In the genomic region with DNA sequence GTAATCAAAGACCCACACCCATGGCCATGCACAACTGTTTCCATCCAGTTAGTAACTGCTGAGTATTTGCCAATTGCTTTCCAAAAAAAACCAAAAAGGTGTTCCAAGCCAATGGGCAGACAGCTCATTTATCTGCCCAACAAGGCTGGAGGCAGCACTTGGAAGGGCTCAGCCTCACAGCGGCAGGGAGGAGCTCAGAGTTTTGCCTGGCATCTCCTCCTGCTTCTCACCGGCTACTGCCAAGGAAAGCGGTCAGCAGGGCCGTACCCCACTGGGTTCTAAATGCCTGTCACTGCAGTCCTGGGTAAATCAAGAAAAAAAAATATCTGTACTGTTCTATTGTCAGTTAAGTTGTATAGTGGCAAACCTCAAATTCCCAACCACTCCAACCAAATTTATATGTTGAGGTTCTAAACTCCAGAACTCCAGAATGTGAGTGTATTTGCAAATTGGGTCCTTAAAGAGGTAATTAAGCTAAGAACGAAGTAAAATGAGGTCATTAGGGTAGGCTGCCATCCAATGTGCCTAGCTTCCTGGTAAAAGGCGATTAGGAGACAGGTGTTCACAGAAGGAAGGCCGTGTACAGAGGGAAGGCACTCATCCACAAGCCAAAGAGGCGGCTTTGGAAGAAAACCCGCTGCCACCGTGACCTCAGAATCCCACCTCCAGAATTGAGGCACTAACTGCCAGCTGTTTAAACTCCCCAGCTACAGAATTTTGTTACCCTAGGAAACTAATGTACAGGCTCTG, we compare ENCODE assay signal across 23 mouse cellular contexts.
DNase-seq lines count a peak whose midpoint lies in the region; ATAC-seq and TF ChIP-seq lines count a peak whose summit lies in the region.
"Had no signal": no experiment of that assay in that cellular context is flagged by ENCODE, and none has a peak within 500 bp of the region (broad histone marks: within the 10 kb centered on the region; RNA-seq: fewer than 3 reads in every experiment).

No protein-coding gene starts in this region.

- no peak overlapping the region for H3K4me2 ChIP-seq in hindbrain, postnatal 0 days (ENCODE audit: low read depth, low read length)
- H3K4me2 ChIP-seq in hindbrain, embryonic 14.5 days (replicated peaks): no peak overlapping the region
- H3K4me2 ChIP-seq: heart, embryonic 13.5 days; hindbrain, embryonic 13.5 days; intestine, embryonic 15.5 days; kidney, embryonic 15.5 days; neural tube, embryonic 15.5 days had no signal

- 53% methylated on average over 10 of the region's 10 CpGs for WGBS in hindbrain, postnatal 0 days
- 74% methylated on average over 10 of the region's 10 CpGs for WGBS in hindbrain, embryonic 14.5 days
- 10% methylated on average over 10 of the region's 10 CpGs for WGBS in cerebellum, adult 2 months

- intact Hi-C loops in heart, postnatal 10 days (cut with DNase I): no loop called here

- TF ChIP-seq CTCF in hindbrain, postnatal 0 days (IDR thresholded peaks at IDR 0.05; ENCODE audit: low read depth): no peak
- no peak for TF ChIP-seq CTCF in cerebellum, adult 2 months (IDR thresholded peaks at IDR 0.05; ENCODE audit: borderline replicate concordance, insufficient read depth, low read depth, low read length)

- DNase-seq in hindbrain, postnatal 0 days (ENCODE audit: low spot score): peak; percentile 72
- DNase-seq in hindbrain, embryonic 14.5 days (ENCODE audit: low spot score): no peak
- peak; percentile 88 for DNase-seq in brain, adult 2 months (ENCODE audit: low read depth, low spot score)
- DNase-seq in cerebellum, adult 2 months: peak; percentile 78 to 90
- DNase-seq in cerebellum, postnatal 25 days: peak; percentile 79 to 85
- no peak for DNase-seq in retina, postnatal 1 day
- no peak for DNase-seq in lung, postnatal 36 days
- DNase-seq in heart, postnatal 10 days: no peak
- DNase-seq: adrenal gland, postnatal 36 days; forebrain, postnatal 0 days; gastrocnemius, postnatal 25 days; liver, postnatal 0 days; thymus, adult 2 months had no signal

- H3K4me3 ChIP-seq in hindbrain, postnatal 0 days (ENCODE audit: low read length): no peak overlapping the region
- no peak overlapping the region for H3K4me3 ChIP-seq in hindbrain, embryonic 14.5 days (replicated peaks; ENCODE audit: low read length)
- H3K4me3 ChIP-seq in cerebellum, adult 2 months (replicated peaks; ENCODE audit: insufficient read depth, low read depth, low read length): no peak overlapping the region
- H3K4me3 ChIP-seq: embryonic facial prominence, embryonic 10.5 days; forebrain, embryonic 10.5 days; heart, embryonic 13.5 days; hindbrain, embryonic 13.5 days; intestine, embryonic 15.5 days; kidney, embryonic 15.5 days; midbrain, embryonic 10.5 days; neural tube, embryonic 15.5 days had no signal

- no peak for TF ChIP-seq POLR2A in cerebellum, adult 2 months (IDR thresholded peaks at IDR 0.05; ENCODE audit: borderline replicate concordance, insufficient read depth, low read length)

- H3K36me3 ChIP-seq in hindbrain, postnatal 0 days (ENCODE audit: insufficient read depth, low read length): no peaks in the 10 kb centered on the region
- H3K36me3 ChIP-seq in hindbrain, embryonic 14.5 days (replicated peaks; ENCODE audit: control insufficient read depth, insufficient read depth): no peaks in the 10 kb centered on the region
- H3K36me3 ChIP-seq: embryonic facial prominence, embryonic 10.5 days; forebrain, embryonic 10.5 days; heart, embryonic 13.5 days; hindbrain, embryonic 13.5 days; intestine, embryonic 15.5 days; kidney, embryonic 15.5 days; midbrain, embryonic 10.5 days; neural tube, embryonic 15.5 days had no signal

- no peaks in the 10 kb centered on the region for H3K9me3 ChIP-seq in hindbrain, postnatal 0 days (ENCODE audit: low read length)
- H3K9me3 ChIP-seq in hindbrain, embryonic 14.5 days (ENCODE audit: control insufficient read depth, low read length): no peaks in the 10 kb centered on the region
- H3K9me3 ChIP-seq: embryonic facial prominence, embryonic 10.5 days; forebrain, embryonic 10.5 days; heart, embryonic 13.5 days; hindbrain, embryonic 13.5 days; intestine, embryonic 15.5 days; kidney, embryonic 15.5 days; midbrain, embryonic 10.5 days; neural tube, embryonic 15.5 days had no signal

- peaks cover 10% of the 10 kb centered on the region; the same call in 1 of the 2 replicates for H3K4me1 ChIP-seq in hindbrain, postnatal 0 days (ENCODE audit: insufficient read depth, low read length)
- H3K4me1 ChIP-seq in hindbrain, embryonic 14.5 days (replicated peaks; ENCODE audit: control insufficient read depth, insufficient read depth, low read length): peaks cover 15% of the 10 kb centered on the region
- peaks cover 19% of the 10 kb centered on the region for H3K4me1 ChIP-seq in cerebellum, adult 2 months (ENCODE audit: control insufficient read depth, insufficient read depth, low read length)
- H3K4me1 ChIP-seq: intestine, embryonic 15.5 days; kidney, embryonic 15.5 days had no signal

- ATAC-seq in hindbrain, postnatal 0 days: 0 out of 2 replicates have a peak, but pooled peaks have one; percentile 42
- no peak for ATAC-seq in hindbrain, embryonic 14.5 days (ENCODE audit: low FRiP score)
- ATAC-seq: forebrain, postnatal 0 days; intestine, embryonic 15.5 days; liver, postnatal 0 days; lung, postnatal 0 days had no signal

- H3K9ac ChIP-seq in hindbrain, postnatal 0 days (replicated peaks; ENCODE audit: low read length): no peak overlapping the region
- no peak overlapping the region for H3K9ac ChIP-seq in hindbrain, embryonic 14.5 days
- H3K9ac ChIP-seq: forebrain, postnatal 0 days; heart, embryonic 13.5 days; hindbrain, embryonic 13.5 days; intestine, embryonic 15.5 days; kidney, embryonic 15.5 days; liver, postnatal 0 days; neural tube, embryonic 15.5 days had no signal

- H3K27ac ChIP-seq in hindbrain, postnatal 0 days: no peak overlapping the region
- H3K27ac ChIP-seq in hindbrain, embryonic 14.5 days: no peak overlapping the region
- H3K27ac ChIP-seq in cerebellum, adult 2 months (ENCODE audit: insufficient read depth, low read length): no peak overlapping the region
- H3K27ac ChIP-seq: embryonic facial prominence, embryonic 10.5 days; forebrain, embryonic 10.5 days; heart, embryonic 13.5 days; hindbrain, embryonic 13.5 days; intestine, embryonic 15.5 days; kidney, embryonic 15.5 days; midbrain, embryonic 10.5 days; neural tube, embryonic 15.5 days; stomach, postnatal 0 days had no signal

- H3K27me3 ChIP-seq in hindbrain, postnatal 0 days (ENCODE audit: insufficient read depth, low read length): no peaks in the 10 kb centered on the region
- no peaks in the 10 kb centered on the region for H3K27me3 ChIP-seq in hindbrain, embryonic 14.5 days (ENCODE audit: control insufficient read depth, insufficient read depth, low read length)
- H3K27me3 ChIP-seq in cerebellum, adult 2 months (ENCODE audit: control insufficient read depth, insufficient read depth, low read length): peaks cover 2% of the 10 kb centered on the region; the same call in 1 of the 2 replicates
- H3K27me3 ChIP-seq: heart, embryonic 13.5 days; intestine, embryonic 15.5 days; kidney, embryonic 15.5 days; neural tube, embryonic 15.5 days had no signal

Comparison
In these comparisons a context has a peak if more than half of its experiments do, and no peak if none do; other contexts are left out.
1. DNase-seq: peak in hindbrain, postnatal 0 days (single experiment), brain, adult 2 months (single experiment), cerebellum, adult 2 months (2 of 2) and cerebellum, postnatal 25 days (2 of 2); none in hindbrain, embryonic 14.5 days (single experiment), retina, postnatal 1 day (single experiment), lung, postnatal 36 days (single experiment) and heart, postnatal 10 days (0 of 2).